Mouse (Mus musculus) central nervous system, embryonic 11.5 days (tissue): ENCODE data around the gene St5. TPM values are rescaled to one million over a fixed set of nuclear protein-coding genes. Genes with fewer than 3 reads are reported as not detected.

ENCODE experiments used
- polyA plus RNA-seq: library from polyadenylated mRNA; depleted of rRNA; stranded (reverse); fragments of >200 nt; gene quantifications from 2 replicates; pipeline ENCODE4 v1.2.3, GENCODE M21; 2012; rRNA removed

St5 gene
- polyA plus RNA-seq, result 21.3 and 39.9 TPM in 2 replicates

GRCm38 (mm10) chr7:109703190-109704015 lies at the start of gene St5, which contains the start of gene Akip1:
TSS of gene St5 (minus strand) at chr7:109703605.
TSS of gene Akip1 (plus strand) at chr7:109703690.

GRCm38 (mm10) chr7:109752008-109752925 lies 48.9 kb upstream of the St5 start, which contains the start of gene Tmem9b:
TSS of gene Tmem9b (minus strand) at chr7:109752875.

DNA sequence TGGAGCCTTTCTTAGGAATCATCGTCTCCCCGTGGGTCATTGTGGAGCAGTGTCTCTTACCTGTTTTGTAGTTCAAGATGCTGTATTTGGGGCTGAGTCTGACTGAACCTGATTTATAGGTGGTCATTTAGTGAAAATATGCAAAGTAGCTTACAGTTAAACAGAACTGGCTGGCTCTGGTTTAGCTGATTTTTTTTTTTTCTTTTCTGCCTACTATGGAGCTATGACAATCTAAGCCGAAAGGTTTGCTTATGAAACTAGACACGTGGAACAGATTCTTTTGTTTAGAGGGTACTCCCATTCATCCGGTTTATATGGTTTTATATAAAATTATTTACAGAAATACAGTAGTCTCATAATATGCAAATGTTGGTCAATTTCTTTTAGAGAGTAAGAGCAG lies 28.2 kb upstream of the St5 start, which contains the start of gene Ascl3:
Ascl3 (minus strand) TSS at position 101 of the 400 bp plus-strand sequence.

DNA sequence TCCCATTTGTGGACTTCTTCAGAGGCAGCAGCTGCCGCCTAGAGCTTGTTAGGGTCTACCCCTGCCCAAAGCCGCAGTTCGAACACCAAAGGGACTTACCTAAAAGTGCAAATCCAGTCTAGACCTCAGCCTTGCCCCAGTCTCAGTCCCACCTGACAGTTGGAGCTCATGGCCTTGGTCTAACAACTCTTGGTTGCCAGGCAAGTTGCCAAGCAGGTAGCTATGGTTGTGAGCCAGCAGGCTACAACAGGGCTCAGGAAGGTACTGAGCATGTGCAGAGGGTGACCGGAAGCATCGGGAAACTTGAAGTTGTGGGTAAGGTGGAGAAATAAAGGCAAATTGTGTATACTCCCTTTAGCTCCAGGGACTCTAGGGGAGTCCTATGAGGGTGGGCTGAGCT lies 20.3 kb upstream of the St5 start, which contains the start of gene BC051019:
BC051019 (minus strand) TSS at position 154 of the 400 bp plus-strand sequence.

DNA sequence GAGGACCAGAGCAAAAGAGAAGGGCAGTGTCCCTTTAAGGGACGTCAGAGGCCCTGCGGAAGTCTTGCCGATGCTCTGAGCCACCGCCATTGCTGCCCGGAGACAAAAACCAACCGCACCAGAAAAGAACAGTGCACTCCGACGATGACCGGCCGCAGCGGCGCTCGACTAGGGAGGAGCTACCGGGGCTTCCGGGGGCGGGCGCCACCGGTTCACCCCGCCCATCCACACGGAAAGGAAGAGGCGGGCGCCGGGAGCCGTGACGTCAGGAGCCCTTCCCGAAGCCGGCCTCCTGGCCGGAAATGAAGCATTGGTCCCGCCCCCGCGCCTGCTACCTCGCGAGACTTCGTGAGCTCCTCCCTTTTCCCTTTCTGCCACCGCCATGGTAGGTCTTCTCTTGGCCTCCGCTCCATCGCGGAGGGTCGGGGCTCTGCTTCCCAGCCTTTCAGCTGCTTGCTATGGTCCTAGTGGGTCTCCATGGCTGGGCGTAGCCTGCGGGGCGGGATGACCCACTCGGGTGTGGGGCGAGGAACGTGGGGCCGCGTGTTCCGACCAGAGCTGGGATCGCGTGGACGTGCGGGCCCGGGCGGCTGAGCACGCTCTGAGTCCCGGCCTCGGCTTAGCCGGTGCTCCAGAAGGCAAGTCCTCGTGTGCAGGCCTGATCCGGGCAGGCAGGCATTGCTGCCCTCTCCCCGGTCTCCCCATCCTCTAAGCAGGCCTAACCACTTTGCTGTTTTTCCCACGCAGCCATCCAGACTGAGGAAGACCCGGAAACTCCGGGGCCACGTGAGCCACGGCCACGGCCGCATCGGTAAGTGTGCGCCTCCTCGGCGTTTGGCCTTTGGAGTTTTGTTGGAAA lies 184.3 kb downstream of the St5 start, which contains the start of gene Rpl27a:
Rpl27a (plus strand) TSS at position 310 of the 859 bp plus-strand sequence.

GRCm38 (mm10) chr7:109508034-109508433 lies 195.4 kb downstream of the St5 start, which contains the start of gene Trim66:
TSS of gene Trim66 (minus strand) at chr7:109508134.

Other genes starting within 250 kb of the St5 start
- 0.16 and 0.22 TPM in 2 replicates for gene Trim66, start 195.5 kb downstream of the St5 start, polyA plus RNA-seq
- 696 and 814 TPM in 2 replicates for gene Rpl27a, start 184.5 kb downstream of the St5 start, polyA plus RNA-seq
- 19.0 and 19.3 TPM in 2 replicates for gene Akip1, start 85 bp upstream of the St5 start, polyA plus RNA-seq
- gene BC051019, start 20.2 kb upstream of the St5 start, polyA plus RNA-seq, result 0.10 TPM in 1 of 2 replicates, not detected in the other
- gene Ascl3, start 28.1 kb upstream of the St5 start, polyA plus RNA-seq, result not detected in 2 replicates
- 23.5 and 27.3 TPM in 2 replicates for gene Tmem9b, start 49.3 kb upstream of the St5 start, polyA plus RNA-seq
- 0.51 and 0.82 TPM in 2 replicates for gene Nrip3, start 78.4 kb upstream of the St5 start, polyA plus RNA-seq
- gene Scube2, start 162.1 kb upstream of the St5 start, polyA plus RNA-seq, result 1.2 and 1.7 TPM in 2 replicates